Mouse (Mus musculus) inflammation-experienced regulatory T-cells, adult 6 months (primary cell): ENCODE data around the gene Rpap3. TPM values are rescaled to one million over a fixed set of nuclear protein-coding genes. Genes with fewer than 3 reads are reported as not detected.

ENCODE experiments used
- ATAC-seq: one replicate; pipeline ENCODE4 v1.8.0; 2017
- polyA plus RNA-seq, 3 experiments: library from polyadenylated mRNA; unstranded; fragments of 100-300 nt; shearing (Covaris generic); gene quantifications; one replicate each; pipeline ENCODE4 v1.2.1; 2017

Gene Rpap3
- polyA plus RNA-seq, 3 experiments from 2014 or later, result 17.3 to 34.2 (median 22.8) TPM

GRCm38 (mm10) chr15:97730365-97730764 is 24.7 kb upstream of the Rpap3 start:
- no peak for ATAC-seq

GRCm38 (mm10) chr15:97728804-97729203 is 23.2 kb upstream of the Rpap3 start:
- ATAC-seq, result no peak

GRCm38 (mm10) chr15:97728394-97728793 is 22.8 kb upstream of the Rpap3 start:
- no peak for ATAC-seq

GRCm38 (mm10) chr15:97727520-97727919 is 21.9 kb upstream of the Rpap3 start:
- ATAC-seq, result no peak

- ATAC-seq, result no peak
These were observed 21.4 kb upstream of the Rpap3 start for GRCm38 (mm10) chr15:97727048-97727447.

GRCm38 (mm10) chr15:97726310-97726709 is 20.7 kb upstream of the Rpap3 start:
- ATAC-seq, result no peak

- ATAC-seq, result no peak
These were observed 19.7 kb upstream of the Rpap3 start for GRCm38 (mm10) chr15:97725198-97725785.

GRCm38 (mm10) chr15:97724346-97725197 is 18.9 kb upstream of the Rpap3 start:
- ATAC-seq, result no peak

GRCm38 (mm10) chr15:97723536-97724345 is 18.1 kb upstream of the Rpap3 start:
- ATAC-seq, result no peak

GRCm38 (mm10) chr15:97721008-97721701 is 15.5 kb upstream of the Rpap3 start:
- ATAC-seq, result no peak

GRCm38 (mm10) chr15:97720026-97720675 is 14.5 kb upstream of the Rpap3 start:
- no peak for ATAC-seq

- no peak for ATAC-seq
These were observed 13.9 kb upstream of the Rpap3 start for GRCm38 (mm10) chr15:97719494-97719893.

- no peak for ATAC-seq
These were observed 13.0 kb upstream of the Rpap3 start for GRCm38 (mm10) chr15:97718535-97719155.

- peak; percentile 86 for ATAC-seq
These were observed 12.4 kb upstream of the Rpap3 start for GRCm38 (mm10) chr15:97717861-97718534.

GRCm38 (mm10) chr15:97716782-97717181 is 11.2 kb upstream of the Rpap3 start:
- no peak for ATAC-seq

- ATAC-seq, result no peak
These were observed 10.1 kb upstream of the Rpap3 start for GRCm38 (mm10) chr15:97715734-97716133.

- ATAC-seq, result no peak
These were observed 9.5 kb upstream of the Rpap3 start for GRCm38 (mm10) chr15:97715083-97715482.

- ATAC-seq, result no peak
These were observed 6.9 kb upstream of the Rpap3 start for GRCm38 (mm10) chr15:97712546-97712945.

- no peak for ATAC-seq
These were observed 5.3 kb upstream of the Rpap3 start for GRCm38 (mm10) chr15:97710906-97711305.

- no peak for ATAC-seq
These were observed 9.0 kb downstream of the Rpap3 start for GRCm38 (mm10) chr15:97696616-97697015.

GRCm38 (mm10) chr15:97693411-97693810 is 12.2 kb downstream of the Rpap3 start:
- no peak for ATAC-seq
